Mouse (Mus musculus): ENCODE measurements around the gene Rasl11b.

DNA sequence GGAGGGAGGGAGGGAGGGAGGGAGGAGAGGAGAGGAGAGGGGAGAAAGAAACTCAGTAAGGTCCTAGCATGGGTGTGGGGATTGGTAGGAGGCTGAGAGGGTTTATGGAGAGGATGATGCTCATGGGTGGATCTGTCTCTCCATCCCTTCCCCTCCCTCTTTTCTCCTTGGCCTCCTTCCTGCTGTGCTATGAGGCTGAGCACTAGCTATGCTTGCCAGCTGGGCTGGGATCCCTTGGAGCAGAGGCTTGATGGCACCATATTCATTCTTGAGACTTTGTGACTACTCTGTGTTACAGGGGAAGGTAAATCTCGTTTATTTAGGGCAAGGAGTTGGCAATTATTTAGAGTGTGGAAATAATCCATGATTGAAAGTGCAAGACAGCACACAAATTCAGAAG, 33.9 kb downstream of the Rasl11b start:
- no peak for TF ChIP-seq CTCF (conservative IDR thresholded peaks at IDR 0.05; ENCODE audit: low read length)
- TF ChIP-seq POU5F1 (IDR thresholded peaks at IDR 0.05; ENCODE audit: borderline replicate concordance, low read length) = no peak
- no peak for TF ChIP-seq NANOG (IDR thresholded peaks at IDR 0.05; ENCODE audit: borderline replicate concordance, low read length)

Data from E14TG2a.4 (cell line).